Mouse (Mus musculus) olfactory bulb, adult 2 months (tissue): ENCODE results near the gene Exph5.

ENCODE experiments used
- CTCF ChIP-seq: fragments of 200-500 bp; IDR thresholded peaks from 2 replicates; pipeline ENCODE4 v1.5.1; 2012; ENCODE audit warnings: low read depth, mild to moderate bottlenecking, low read length, moderate library complexity; ENCODE audit not compliant: insufficient read depth
- POLR2A ChIP-seq: fragments of 200-500 bp; IDR thresholded peaks from 2 replicates; pipeline ENCODE4 v1.6.1; 2012; ENCODE audit warnings: mild to moderate bottlenecking, low read depth, low read length, moderate library complexity; ENCODE audit not compliant: insufficient read depth

DNA sequence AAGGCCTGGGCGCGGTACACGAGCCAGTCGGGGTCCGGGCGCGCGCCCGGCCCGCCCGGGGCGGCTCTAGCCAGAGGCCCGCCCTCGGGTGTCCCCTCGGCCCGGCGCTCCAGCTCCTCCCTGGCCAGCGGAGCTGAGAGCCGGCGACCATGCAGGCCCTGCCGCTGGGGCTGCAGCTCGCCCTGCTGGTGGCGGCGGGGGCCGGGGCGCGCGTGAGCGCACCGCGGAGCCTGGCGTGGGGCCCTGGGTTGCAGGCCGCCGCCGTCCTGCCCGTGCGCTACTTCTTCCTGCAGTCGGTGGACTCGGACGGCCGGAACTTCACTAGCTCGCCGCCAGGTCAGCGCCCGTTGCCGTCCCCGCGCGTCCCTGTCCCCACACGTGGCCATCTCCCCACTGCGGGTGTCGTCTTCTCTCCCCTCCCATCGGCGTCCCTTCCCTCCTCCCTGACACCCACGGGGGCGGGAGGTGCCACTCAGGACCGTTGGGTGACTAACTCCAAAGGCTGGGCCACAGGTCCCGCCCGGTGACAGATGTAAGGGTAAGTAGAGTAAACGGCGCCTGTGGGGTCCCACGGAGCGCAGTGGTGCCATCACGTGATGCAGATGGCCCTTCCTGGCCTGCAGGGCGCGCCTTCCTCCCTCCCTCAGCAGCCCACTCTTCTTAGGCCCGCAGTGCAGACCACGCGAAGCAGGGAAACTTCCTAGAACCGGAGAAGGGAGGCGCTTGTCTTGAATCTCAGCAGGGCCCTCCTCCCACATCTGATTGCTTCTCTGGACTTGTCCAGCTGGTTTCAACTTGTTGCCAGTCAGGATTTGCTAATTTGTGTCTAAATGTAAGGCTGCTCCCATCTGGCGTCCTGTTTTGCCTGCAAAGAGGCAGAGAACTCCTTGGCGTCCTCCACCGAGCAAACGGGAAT lies 82.7 kb downstream of the Exph5 start, which contains the start of gene Kdelc2:
- TF ChIP-seq CTCF (no peak), POLR2A (no peak)
